Mouse (Mus musculus) heart, adult 11 months (tissue): ENCODE measurements at regions not wholly inside any gene's neighbourhood (a gene's known extent, or its start where the extent isn't known, plus 50 kb on each side); places are given as distances from the start of the nearest gene placed in this dataset.

ENCODE experiments used
- DNase-seq: peaks from one replicate; pipeline ENCODE4 v3.0.0; 2022

GRCm38 (mm10) chr4:27130108-27130507, 783.4 kb upstream of the Manea start:
- DNase-seq: no peak

- peak; percentile 24 for DNase-seq
Observed at GRCm38 (mm10) chr4:27117978-27118377, 771.3 kb upstream of the Manea start.

- DNase-seq: no peak
Observed at GRCm38 (mm10) chr4:27117075-27117827, 770.6 kb upstream of the Manea start.

GRCm38 (mm10) chr4:27105436-27105835, 758.7 kb upstream of the Manea start:
- DNase-seq: no peak

- DNase-seq: no peak
Observed at GRCm38 (mm10) chr4:27096245-27096644, 749.6 kb upstream of the Manea start.

- DNase-seq: no peak
Observed at GRCm38 (mm10) chr4:27049971-27050370, 703.3 kb upstream of the Manea start.

GRCm38 (mm10) chr4:27049226-27049625, 702.5 kb upstream of the Manea start:
- DNase-seq: peak; percentile 17
